Mouse (Mus musculus) monocyte, adult 5-6 weeks (primary cell): ENCODE measurements around the gene Smim6. TPM values are rescaled to one million over a fixed set of nuclear protein-coding genes. Genes with fewer than 3 reads are reported as not detected.

ENCODE experiments used
- ATAC-seq: fragments of 153-309, 156-312 bp; replicated peaks from 2 replicates; pipeline ENCODE4 v1.8.0; 2017; ENCODE audit warnings: mild to moderate bottlenecking; ENCODE audit not compliant: low TSS enrichment, insufficient number of reproducible peaks, severe bottlenecking, poor library complexity, low FRiP score
- total RNA-seq: library from RNA; stranded (forward); fragments of 200-1000, 200-491, 200-594 nt; gene quantifications from 3 replicates; pipeline ENCODE4 v1.2.3, GENCODE M21; 2017

Gene Smim6
- total RNA-seq, 1 experiment from 2014 or later, result not detected

DNA sequence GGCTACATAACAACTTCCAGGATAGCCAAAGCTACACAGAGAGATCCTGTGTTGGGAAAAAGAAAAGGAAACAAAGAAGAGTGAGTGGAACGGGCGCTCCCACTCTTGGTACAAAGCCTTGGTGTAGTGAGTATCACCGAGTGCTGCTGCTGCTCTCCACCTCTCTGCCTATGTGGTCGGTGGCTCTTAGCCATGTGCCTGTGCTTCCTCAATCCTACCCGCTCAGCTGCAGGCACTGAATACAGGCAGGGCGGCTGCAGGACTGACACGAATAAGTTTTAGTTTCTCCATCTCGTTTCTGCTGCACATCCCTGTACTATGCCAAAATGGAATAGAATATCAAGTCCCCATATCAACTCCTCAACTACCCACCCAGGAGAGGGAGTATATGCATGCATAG is 17.2 kb downstream of the Smim6 start:
- no peak for ATAC-seq

- peak; percentile 34; the same call in 1 of the 2 replicates for ATAC-seq
Measured at GRCm38 (mm10) chr11:115929818-115930217, 18.0 kb downstream of the Smim6 start.

DNA sequence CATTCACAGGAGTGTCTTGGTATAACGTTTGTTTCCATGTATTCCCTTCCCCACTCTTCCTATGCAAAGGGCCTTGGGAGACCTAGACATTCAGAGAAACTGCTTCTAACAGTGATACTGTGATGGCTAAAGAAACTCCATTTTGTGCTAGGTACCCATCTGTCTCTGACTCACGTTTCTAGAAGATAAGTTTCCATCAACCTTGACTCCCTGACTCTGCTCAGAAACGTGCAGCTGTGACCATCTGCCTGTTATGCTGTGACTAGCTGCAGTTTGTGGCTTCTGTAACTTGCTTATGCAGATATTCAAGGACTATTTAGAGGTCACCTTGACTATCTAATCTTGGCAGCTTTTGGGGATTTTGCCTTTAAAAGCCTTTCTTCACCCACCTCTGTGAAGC is 19.4 kb downstream of the Smim6 start:
- ATAC-seq, result no peak

DNA sequence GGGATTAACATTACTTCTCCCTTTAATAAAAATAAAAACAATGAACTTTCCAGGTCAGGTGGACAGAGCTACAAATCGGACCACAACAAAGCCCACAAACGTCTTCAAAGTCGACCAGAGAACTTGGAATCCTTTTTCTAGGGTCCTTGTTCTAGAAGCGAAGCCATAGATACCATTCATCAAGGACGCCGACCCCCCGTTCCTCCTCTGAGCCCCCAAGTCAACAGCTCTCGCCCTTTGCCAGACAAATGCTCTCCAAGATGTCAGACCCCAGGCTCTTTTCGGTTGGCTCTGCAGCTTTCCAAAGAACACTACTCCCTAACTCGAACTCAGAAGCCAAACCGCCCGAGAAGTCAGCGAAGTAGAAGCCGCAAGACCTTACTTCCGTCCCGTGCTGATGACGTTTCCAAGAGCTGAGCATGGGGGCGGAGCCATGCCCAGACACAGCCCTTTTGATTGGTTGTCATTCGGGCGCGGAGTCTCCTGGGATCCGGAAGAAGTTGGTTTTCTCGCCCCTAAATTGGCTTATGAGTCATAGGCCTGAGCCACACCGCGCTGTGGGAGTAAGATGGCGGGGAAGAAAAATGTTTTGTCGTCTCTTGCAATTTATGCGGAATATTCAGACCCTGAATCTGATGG is 21.4 kb downstream of the Smim6 start, which contains the start of the genes Sap30bp and Recql5:
Gene Sap30bp (plus strand): TSS at position 175 of the 639 bp plus-strand sequence.
Gene Recql5 (minus strand): TSS at position 370 of the 639 bp plus-strand sequence.
- ATAC-seq, result peak; percentile 99

DNA sequence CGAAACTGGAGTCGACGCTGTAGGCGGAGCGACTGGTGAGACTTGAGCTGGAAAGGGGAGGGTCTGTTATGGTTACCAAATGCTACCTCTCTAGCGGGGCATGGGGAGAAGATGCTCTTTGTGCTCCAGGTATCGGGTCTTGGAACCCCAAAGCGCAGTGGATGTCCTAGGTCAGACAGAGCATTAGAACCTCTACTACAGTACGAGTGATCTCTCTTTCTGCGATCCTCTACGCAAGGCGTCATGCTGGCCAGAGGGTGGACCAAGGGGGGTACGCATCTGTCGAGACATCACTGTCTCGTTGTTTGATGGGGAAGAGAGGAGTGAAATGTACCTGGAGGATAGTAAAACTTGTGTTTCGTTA is 21.9 kb downstream of the Smim6 start:
- ATAC-seq, result peak; percentile 12; the same call in 1 of the 2 replicates

- peak; percentile 69; the same call in 1 of the 2 replicates for ATAC-seq
Measured at GRCm38 (mm10) chr11:115939690-115940329, 28.0 kb downstream of the Smim6 start.

DNA sequence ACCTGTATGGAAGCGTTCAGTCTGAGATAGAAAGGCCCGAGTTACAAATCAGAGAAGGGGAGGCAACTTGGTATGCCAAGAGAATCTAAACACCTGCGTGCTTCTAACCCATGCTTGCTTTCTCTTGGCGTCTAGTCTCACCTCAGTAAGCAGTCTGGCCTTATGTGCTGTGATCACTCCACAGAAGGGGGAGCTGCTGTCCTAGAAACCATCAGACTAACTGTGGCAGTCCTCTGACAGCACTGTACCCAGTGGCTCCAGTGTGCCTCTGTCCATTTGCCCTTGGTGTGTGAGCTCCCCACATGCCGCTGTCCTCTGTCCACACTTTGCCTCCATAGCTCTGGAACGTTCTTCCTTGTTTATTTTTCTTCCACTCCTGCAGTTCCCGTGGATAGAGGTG is 30.2 kb downstream of the Smim6 start:
- no peak for ATAC-seq

GRCm38 (mm10) chr11:115945247-115945646 is 33.4 kb downstream of the Smim6 start:
- no peak for ATAC-seq

DNA sequence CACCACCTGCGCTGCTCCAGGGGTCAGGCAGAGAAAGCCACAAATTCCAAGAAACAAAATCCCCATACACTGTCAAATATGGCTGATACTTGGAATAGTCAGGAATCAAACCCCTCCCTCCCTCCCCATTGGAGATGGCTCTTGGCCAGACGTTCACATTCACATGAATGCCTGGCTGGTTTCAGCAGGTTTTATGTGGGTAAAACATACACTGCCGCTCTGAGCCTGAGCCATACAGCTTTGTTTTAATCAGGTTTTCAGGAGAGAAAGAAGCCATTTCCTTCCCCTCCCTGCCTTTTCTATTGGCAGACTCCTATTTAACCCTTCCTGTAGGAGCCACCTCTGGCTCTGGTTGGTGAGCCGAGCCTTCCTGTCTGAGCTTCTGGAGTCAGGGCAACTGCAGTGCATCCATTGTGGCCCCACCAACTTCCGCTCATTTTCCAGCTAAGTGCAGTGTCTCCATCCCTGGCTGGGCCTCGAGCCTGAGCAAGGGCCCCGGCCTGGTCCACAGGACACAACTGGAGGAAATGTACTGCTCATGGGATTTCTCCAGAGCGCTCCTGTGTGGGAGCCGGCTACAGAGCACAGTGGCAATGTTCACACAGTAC is 34.5 kb downstream of the Smim6 start:
- no peak for ATAC-seq

DNA sequence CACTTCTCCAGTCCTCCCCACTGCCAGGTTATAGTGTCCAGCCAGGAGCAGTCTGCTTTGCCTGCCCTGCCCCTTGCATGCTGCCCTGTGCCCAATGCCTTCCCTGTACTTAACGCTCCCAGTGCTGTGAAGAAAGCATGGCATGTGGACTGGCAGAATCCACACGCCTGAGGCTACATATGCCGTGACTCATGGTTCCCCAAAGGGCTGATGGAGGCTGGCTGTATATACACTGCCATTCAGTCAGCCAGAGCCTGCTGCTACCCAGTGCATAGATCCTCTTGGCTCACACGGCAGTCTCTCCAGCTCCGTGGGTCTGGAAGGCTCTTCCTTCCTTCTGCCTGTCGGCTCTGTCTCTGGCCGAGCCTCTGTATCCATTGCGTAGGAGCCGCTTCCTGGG is 36.5 kb downstream of the Smim6 start:
- no peak for ATAC-seq

- no peak for ATAC-seq
Measured at GRCm38 (mm10) chr11:115950719-115951118, 38.9 kb downstream of the Smim6 start.

- ATAC-seq, result no peak
Measured at GRCm38 (mm10) chr11:115954712-115955111, 42.9 kb downstream of the Smim6 start.

DNA sequence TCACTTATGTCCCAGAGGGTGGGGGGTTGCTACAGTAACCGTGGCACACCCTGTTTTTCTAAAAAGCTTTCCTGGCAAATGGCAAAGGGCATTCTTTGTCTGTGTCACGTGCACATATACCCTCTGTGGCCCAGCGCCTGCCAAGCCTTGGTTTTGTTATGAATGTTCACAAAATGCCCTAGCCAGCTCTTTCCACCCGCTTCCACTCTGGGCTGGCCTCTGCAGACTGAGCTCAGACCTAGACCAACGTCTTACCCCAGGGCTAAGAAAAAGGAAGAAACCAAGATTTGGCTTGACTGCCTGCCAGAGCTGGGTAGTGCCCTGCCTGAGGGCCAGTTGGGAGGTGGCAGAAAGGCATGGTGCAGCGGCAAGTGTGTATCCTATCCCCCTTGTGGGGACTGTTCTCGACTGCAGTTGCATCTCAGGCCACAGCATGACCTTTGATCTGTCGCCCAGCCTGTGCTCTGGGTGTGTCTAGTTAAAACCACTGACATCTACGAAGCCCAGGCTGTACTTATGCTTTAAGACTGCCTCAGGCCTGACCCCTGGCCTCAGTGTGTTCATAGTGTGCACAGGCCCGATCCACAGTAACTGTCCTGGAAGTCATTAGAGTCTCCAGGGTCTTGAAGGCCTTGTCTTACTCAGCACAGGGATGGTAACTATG is 43.5 kb downstream of the Smim6 start:
- ATAC-seq, result no peak; the same call in 1 of the 2 replicates

GRCm38 (mm10) chr11:115956453-115956852 is 44.6 kb downstream of the Smim6 start:
- ATAC-seq, result no peak

- no peak for ATAC-seq
Measured at GRCm38 (mm10) chr11:115957971-115958370, 46.2 kb downstream of the Smim6 start.

GRCm38 (mm10) chr11:115959018-115959417 is 47.2 kb downstream of the Smim6 start:
- no peak for ATAC-seq

- ATAC-seq, result no peak
Measured at GRCm38 (mm10) chr11:115962651-115963412, 51.0 kb downstream of the Smim6 start.
